Mouse (Mus musculus) spleen, adult 12 weeks (tissue): ENCODE data around the gene Kmt2d.
"Not testable (repeated sequence)": the region's sequence is repeated elsewhere in the genome, so short reads cannot be mapped to it uniquely, and the experiment has no call there.

Experiments
- DNase-seq: peaks from one replicate; pipeline ENCODE4 v3.0.0; 2022; ENCODE audit warnings: low spot score

Kmt2d gene

GRCm38 (mm10) chr15:98832161-98833058, 38.6 kb downstream of the Kmt2d start:
- peak; percentile 49 for DNase-seq

DNA sequence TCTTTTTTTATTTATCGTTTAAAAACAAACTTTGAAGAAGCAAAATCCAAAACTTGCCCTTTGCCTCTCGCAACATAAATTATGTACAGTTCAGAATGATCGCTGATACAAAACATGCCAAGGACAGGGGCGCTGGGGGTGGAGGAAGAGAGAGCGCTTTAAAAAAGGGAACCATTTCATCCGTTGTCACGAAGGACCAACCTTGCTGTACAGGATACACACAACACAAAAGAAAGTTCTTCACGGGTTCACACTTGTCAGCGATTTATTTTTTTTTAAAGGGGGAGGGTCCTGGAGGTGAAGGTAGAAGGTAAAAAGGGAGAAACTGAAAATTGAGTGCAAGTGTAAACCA, 39.3 kb downstream of the Kmt2d start:
- DNase-seq: no peak

GRCm38 (mm10) chr15:98830736-98831683, 40.0 kb downstream of the Kmt2d start, which contains the start of gene Prkag1:
TSS of gene Prkag1 (minus strand) at chr15:98831521.
- peak; percentile 93 for DNase-seq

DNA sequence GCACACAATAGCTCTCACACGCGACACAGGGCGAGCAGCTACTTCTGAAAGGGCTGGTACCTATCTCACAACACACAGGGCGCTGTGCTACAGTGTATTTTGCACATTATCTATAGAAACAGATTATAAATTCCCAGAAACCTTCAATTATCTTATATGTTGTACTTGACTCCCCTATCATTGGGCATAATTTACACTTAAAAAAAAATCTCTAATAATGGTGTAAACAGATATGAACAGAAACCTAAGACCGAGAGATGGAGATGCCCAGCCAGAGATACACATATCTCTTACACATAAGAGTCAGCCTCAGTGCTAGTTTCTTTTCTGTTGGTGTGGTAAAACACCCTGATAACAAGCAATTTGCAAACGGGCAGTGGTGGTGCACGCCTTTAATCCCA, 43.4 kb downstream of the Kmt2d start:
- DNase-seq: no peak

DNA sequence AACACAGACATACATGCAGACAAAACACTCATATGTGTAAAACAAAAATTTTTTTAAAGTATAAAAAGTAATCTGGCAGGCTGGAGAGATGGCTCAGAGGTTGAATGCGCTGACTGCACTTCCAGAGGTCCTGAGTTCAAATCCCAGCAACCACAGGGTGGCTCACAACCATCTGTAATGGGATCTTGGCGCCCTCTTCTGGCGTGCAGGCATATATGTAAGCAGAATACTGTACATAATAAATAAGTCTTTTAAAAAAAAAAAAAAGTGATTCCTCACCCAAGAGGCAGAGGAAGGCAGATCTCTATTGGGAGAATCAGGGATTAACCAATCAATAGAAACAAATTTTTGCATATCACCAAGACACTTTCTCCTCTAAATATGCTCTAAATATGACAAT, 47.6 kb downstream of the Kmt2d start:
- no peak for DNase-seq

DNA sequence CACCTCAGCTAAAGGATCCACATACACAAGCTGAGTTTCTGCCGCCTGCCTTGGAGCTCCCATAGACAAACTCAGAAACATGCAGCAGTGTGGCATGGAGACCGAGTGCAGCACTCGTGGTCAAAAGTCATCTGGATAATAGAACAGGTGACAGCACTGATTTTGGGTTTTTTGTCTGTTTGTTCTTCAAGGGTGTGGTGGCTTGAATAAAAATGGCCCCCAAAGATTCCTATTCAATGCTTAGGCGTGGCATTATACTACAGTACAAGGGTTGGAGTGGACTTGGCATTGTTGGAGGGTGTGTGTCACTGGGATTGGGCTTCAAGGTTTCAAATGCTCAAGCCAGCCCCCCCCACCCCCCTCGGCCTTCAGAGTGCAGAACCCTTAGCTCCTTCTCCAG, 48.9 kb downstream of the Kmt2d start:
- no peak for DNase-seq

GRCm38 (mm10) chr15:98821403-98821802, 49.6 kb downstream of the Kmt2d start:
- no peak for DNase-seq

DNA sequence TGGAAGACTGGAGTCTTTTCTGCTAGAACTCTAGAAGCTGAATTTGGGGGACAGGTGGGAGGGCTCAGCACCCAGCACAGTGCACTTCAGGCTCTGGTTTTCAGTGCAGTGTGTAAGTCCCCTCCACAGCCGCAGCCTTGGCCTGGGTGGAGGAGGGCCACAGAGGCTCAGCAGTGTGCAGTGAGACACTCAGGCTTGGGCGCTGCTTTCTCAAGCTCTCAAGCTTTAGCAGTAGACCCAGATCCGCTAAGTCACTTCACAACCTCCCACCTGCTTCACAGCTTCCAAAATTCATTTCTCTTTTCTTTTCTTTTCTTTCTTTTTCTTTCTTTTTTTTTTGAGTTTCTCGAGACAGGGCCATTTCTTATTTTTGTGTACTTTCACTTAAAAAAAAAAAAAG, 50.1 kb downstream of the Kmt2d start:
- DNase-seq: no peak

DNA sequence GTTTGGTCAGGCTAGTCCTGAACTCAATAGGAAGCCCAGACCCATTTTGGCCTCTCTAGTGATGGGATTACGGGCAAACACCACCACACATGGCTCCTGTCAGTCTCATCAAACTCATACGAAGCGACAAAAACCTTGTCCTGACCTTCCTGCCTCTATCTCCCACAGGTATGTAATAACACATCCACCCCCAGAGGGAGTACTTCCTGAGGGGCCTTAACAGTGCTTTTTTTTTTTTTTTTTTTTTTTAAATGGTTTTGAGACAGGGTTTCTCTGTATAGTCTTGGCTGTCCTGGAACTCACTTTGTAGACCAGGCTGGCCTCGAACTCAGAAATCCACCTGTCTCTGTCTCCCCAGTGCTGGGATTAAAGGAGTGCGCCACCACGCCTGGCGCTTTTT, 52.8 kb downstream of the Kmt2d start:
- no peak for DNase-seq

DNA sequence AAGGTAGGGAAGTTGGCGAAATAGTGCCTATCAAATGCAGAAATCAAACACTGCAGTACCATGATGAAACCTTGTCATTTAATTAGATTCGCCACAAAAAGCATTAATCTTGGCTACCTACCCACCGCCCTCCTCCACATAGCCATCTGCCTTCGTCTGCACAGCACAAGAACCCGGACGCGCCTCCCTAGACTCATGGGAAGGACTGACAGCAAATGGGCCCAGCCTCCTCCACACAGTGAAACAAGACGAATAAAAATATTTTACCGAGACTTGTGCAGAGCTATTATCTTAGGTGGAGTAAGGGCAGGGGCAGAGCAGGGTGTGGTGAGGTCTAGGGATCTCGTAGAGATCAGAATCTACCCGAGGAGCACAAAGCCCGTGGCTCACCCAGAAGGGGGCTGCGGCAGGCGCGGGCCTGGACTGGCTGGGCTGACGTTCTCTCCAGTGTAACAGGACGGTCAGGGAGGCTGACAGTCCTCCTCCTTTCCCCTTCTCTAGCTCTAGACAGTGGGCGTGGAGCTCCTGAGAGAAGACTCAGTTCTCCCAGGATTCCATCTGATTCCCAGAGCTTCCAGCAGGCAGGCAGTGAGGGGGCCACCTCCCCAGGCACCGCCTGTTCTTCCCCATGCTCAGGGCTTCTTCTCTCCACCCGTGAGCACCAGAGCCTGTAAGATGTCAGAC, 58.1 kb downstream of the Kmt2d start:
- DNase-seq: no peak

- not testable (repeated sequence) for DNase-seq
These were observed 60.8 kb downstream of the Kmt2d start for GRCm38 (mm10) chr15:98810212-98810611.

GRCm38 (mm10) chr15:98809390-98809789, 61.6 kb downstream of the Kmt2d start, which contains the start of gene Ddn:
TSS of gene Ddn (minus strand) at chr15:98809490.
- DNase-seq: no peak

- no peak for DNase-seq
These were observed 62.3 kb downstream of the Kmt2d start for GRCm38 (mm10) chr15:98808651-98809134.

DNA sequence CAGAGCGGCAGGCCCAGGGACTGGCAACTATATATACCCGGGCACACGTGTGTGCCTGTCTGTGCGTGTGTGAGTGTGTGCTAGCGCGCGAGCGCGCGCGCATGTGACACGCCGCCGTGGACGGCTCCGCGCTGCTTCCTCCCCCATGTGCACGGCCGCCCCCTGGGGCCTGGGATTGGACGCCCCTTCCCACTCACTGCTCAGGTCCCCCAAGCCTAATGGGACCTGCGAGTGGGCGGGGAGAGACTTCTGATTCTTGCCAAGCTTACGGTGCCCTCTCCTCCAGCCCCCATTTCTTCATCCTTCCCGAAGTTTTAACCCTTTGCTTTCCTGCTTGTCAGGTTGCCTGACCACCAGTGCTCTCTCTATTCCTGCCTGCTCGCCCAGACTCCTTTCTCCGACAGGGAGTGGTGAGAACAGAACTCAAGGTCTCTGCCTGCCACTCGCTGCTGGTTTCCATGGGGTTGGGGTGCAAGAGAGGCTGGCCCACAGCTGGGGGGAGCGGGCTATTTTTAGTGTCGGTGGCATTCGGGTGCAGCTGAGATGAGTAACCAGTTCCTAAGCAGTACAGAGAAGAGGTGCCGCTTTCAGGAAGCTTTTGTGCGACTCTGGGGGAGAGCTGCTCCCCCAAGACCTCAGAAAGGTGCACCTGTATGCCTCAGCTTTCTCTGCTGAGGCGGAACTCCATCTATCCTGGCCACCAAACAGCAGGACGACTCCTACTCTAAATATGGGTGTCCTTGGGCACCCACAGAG, 62.9 kb downstream of the Kmt2d start:
- DNase-seq: no peak

- no peak for DNase-seq
These were observed 63.9 kb downstream of the Kmt2d start for GRCm38 (mm10) chr15:98806809-98807770.

DNA sequence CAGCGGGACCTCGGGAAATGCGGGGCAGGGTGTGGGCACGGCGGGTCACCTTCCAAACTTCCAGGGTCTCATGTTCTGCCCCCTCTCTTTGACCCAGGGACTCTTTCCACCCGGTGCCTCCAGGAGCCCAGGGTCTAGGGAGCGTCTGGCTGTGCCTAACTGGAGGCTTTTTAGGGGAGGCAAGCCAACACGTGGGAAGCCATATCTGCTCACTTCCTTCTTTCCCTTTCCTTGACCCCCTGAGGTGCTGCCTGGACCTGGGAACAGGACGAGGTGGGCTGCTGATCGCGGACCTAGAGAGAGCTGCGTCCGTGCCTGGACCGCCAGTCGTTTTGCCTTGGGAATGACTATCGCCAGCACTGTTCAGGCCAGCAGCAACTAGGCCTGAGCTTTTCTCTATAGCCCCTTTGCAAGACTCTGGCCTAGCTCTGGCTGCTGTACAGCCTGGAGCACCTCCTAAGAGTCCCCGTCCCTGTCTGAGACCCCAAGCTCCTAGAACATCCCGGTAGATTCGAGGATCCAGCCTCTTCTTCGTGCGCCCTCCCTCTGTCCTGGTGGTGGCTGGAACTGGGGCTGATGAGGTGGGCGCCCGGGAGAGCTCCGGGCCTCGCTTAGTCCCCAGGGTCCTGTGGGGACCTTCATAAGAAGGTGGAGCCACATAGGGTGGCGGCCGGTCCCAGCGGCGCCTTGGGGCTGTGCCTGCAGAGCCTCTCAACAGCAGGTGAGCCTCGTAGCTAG, 64.8 kb downstream of the Kmt2d start:
- DNase-seq: no peak

DNA sequence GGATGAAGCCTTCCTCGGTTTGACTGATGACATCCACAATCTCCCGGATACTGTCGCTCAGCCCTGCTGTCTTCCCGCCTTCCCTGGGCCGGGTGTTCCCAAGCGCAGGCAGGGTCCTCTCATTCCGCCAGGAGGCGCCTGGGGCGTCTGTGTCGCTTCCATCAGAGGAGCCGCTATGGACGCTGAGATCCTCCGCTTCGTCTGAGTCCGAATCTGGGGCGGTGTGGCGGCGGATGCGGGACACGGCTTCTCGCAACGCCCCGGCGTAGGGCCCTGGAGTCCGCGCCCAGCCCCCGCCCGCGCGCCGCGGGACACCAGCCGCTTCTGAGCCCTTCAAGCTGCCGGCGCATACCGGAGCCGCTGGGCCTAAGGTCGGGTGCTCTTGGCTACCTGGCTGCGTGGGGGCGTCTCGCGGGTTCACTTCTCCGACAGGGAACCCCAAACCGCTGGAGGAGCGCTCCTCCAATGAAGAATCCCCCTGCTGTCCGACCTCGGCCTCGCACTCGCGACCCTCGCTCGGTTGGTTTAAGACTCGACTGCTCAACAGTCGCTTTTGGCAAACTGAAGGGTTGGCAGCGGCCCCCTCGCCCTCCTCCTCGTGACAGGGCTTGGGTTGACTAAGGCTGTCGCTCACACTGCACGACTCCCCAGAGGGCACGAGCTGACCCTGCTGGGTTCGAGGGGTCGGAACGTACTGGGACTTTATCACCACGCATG, 65.5 kb downstream of the Kmt2d start:
- no peak for DNase-seq

DNA sequence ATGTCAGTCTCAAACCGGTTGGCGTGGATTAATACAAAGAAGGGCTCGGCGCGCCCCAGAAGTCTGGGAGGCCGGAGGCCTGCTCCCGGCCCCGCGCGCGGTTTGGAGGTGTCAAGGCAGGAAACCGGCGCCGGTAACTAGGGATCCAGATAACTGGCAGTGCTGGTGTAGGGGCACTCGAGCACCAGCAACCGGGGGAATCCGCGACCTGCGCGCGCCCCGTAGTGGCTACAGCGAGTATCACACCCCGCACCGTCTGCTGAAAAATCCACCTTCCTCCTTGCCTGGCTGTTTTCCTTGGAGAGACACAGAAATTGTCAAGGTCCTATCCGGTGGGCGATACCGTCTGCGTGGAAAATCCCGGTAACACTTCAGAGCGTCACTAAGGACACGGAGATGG, 67.0 kb downstream of the Kmt2d start:
- DNase-seq: peak; percentile 57

- no peak for DNase-seq
These were observed 68.1 kb downstream of the Kmt2d start for GRCm38 (mm10) chr15:98802926-98803325.
